Mouse (Mus musculus) neural tube, embryonic 10.5 days (tissue): ENCODE results near the gene Usp2.
A peak's percentile ranks its signal among the peaks of the same experiment; 100 is the strongest.

ENCODE experiments used
- DNase-seq: peaks from one replicate; pipeline ENCODE4 v3.0.0-alpha.2; 2017; ENCODE audit warnings: low spot score; ENCODE audit errors: extremely low spot score

Usp2 gene

GRCm38 (mm10) chr9:44066785-44067225 lies at the start of gene Usp2:
Usp2 (plus strand) TSS chr9:44067021.
- DNase-seq: peak; percentile 100

GRCm38 (mm10) chr9:44017846-44018245 lies 49.0 kb upstream of the Usp2 start:
- DNase-seq: no peak

GRCm38 (mm10) chr9:44020001-44020400 lies 46.8 kb upstream of the Usp2 start:
- no peak for DNase-seq

- no peak for DNase-seq
Measured at GRCm38 (mm10) chr9:44022100-44022847, 44.5 kb upstream of the Usp2 start.

GRCm38 (mm10) chr9:44024096-44024495 lies 42.7 kb upstream of the Usp2 start:
- DNase-seq: no peak

GRCm38 (mm10) chr9:44029580-44030236 lies 37.1 kb upstream of the Usp2 start:
- no peak for DNase-seq

- no peak for DNase-seq
Measured at GRCm38 (mm10) chr9:44030646-44031045, 36.2 kb upstream of the Usp2 start.

- no peak for DNase-seq
Measured at GRCm38 (mm10) chr9:44031079-44031478, 35.7 kb upstream of the Usp2 start.

- no peak for DNase-seq
Measured at GRCm38 (mm10) chr9:44031946-44032345, 34.9 kb upstream of the Usp2 start.

- no peak for DNase-seq
Measured at GRCm38 (mm10) chr9:44033317-44033716, 33.5 kb upstream of the Usp2 start.

- DNase-seq: no peak
Measured at GRCm38 (mm10) chr9:44033957-44034727, 32.7 kb upstream of the Usp2 start.

- no peak for DNase-seq
Measured at GRCm38 (mm10) chr9:44037106-44037505, 29.7 kb upstream of the Usp2 start.

GRCm38 (mm10) chr9:44041511-44042395 lies 25.1 kb upstream of the Usp2 start:
- DNase-seq: no peak

- DNase-seq: no peak
Measured at GRCm38 (mm10) chr9:44042396-44042680, 24.5 kb upstream of the Usp2 start.

GRCm38 (mm10) chr9:44042836-44043707 lies 23.7 kb upstream of the Usp2 start, which contains the start of gene Thy1:
Thy1 (plus strand) TSS chr9:44043384.
- DNase-seq: peak; percentile 55

- DNase-seq: peak; percentile 22
Measured at GRCm38 (mm10) chr9:44043708-44044425, 23.0 kb upstream of the Usp2 start.

GRCm38 (mm10) chr9:44044426-44045157 lies 22.2 kb upstream of the Usp2 start:
- DNase-seq: no peak

- DNase-seq: no peak
Measured at GRCm38 (mm10) chr9:44045158-44045883, 21.5 kb upstream of the Usp2 start.
